Mouse (Mus musculus) embryonic facial prominence, embryonic 15.5 days (tissue): ENCODE measurements around the gene Ccm2l. TPM values are rescaled to one million over a fixed set of nuclear protein-coding genes. Genes with fewer than 3 reads are reported as not detected.

ENCODE experiments used
- ATAC-seq: fragments of 200-750 bp; cut with Nextera tagmentation; 2 replicates; pipeline ENCODE4 v1.8.0; 2017; ENCODE audit warnings: low read depth, moderate TSS enrichment; ENCODE audit not compliant: insufficient number of reproducible peaks, low FRiP score, low TSS enrichment
- H3K27ac ChIP-seq: fragments of 300-500 bp; sonication (generic); replicated peaks from 2 replicates; pipeline ENCODE4 v1.5.1; 2015; ENCODE audit warnings: mild to moderate bottlenecking, inconsistent platforms
- H3K27me3 ChIP-seq: fragments of 300-500 bp; sonication (generic); 2 replicates; pipeline ENCODE4 v1.6.1; 2015; ENCODE audit warnings: inconsistent platforms
- H3K36me3 ChIP-seq: fragments of 300-500 bp; sonication (generic); 2 replicates; pipeline ENCODE4 v1.6.1; 2015; ENCODE audit warnings: mild to moderate bottlenecking, inconsistent platforms
- H3K4me1 ChIP-seq: fragments of 300-500 bp; sonication (generic); 2 replicates; pipeline ENCODE4 v1.6.1; 2015; ENCODE audit warnings: inconsistent platforms
- H3K4me2 ChIP-seq: fragments of 300-500 bp; sonication (generic); replicated peaks from 2 replicates; pipeline ENCODE4 v1.6.1; 2015; ENCODE audit warnings: mild to moderate bottlenecking, inconsistent platforms
- H3K4me3 ChIP-seq: fragments of 300-500 bp; sonication (generic); replicated peaks from 2 replicates; pipeline ENCODE4 v1.5.1; 2015; ENCODE audit warnings: mild to moderate bottlenecking, inconsistent platforms
- H3K9ac ChIP-seq: fragments of 300-500 bp; sonication (generic); 2 replicates; pipeline ENCODE4 v1.6.1; 2015; ENCODE audit warnings: inconsistent platforms
- H3K9me3 ChIP-seq: fragments of 300-500 bp; sonication (generic); replicated peaks from 2 replicates; pipeline ENCODE4 v1.6.1; 2016; ENCODE audit warnings: inconsistent platforms
- WGBS: fragments of 180-500 bp; shearing (Covaris S2); methylation state at CpG from one replicate; pipeline ENCODE4 v1.1.7; 2015; 5-methylcytosine and 5-hydroxymethylcytosine counted together
- polyA plus RNA-seq: library from polyadenylated mRNA; unstranded; fragments of >200 nt; fragmentation: Nextera tagmentation; extraction: Ambion mirVana; gene quantifications from 2 replicates; pipeline ENCODE4 v1.2.1, GENCODE M21; 2015

The Ccm2l gene
- polyA plus RNA-seq, 1 experiment from 2014 or later: 3.0 TPM

GRCm38 (mm10) chr2:153033545-153034230, 32.1 kb upstream of the Ccm2l start:
- H3K4me2 ChIP-seq: no peak overlapping the region
- no peak overlapping the region for H3K4me3 ChIP-seq
- WGBS: 69% methylated on average over 5 of the region's 5 CpGs
- H3K27me3 ChIP-seq: peaks cover 62% of the 10 kb centered on the region
- H3K9ac ChIP-seq: no peak overlapping the region
- H3K9me3 ChIP-seq: no peaks in the 10 kb centered on the region
- no peak overlapping the region for H3K27ac ChIP-seq
- no peaks in the 10 kb centered on the region for H3K36me3 ChIP-seq
- peaks cover 11% of the 10 kb centered on the region for H3K4me1 ChIP-seq
- ATAC-seq: no peak

- H3K4me3 ChIP-seq: no peak overlapping the region
- H3K27ac ChIP-seq: no peak overlapping the region
- H3K36me3 ChIP-seq: no peaks in the 10 kb centered on the region
- H3K4me2 ChIP-seq: no peak overlapping the region
- ATAC-seq: no peak
- H3K9me3 ChIP-seq: no peaks in the 10 kb centered on the region
- peaks cover 38% of the 10 kb centered on the region for H3K27me3 ChIP-seq
- peaks cover 8% of the 10 kb centered on the region for H3K4me1 ChIP-seq
- WGBS: 36% methylated on average over 2 of the region's 2 CpGs
- no peak overlapping the region for H3K9ac ChIP-seq
Observed at GRCm38 (mm10) chr2:153036690-153037089, 29.1 kb upstream of the Ccm2l start.

GRCm38 (mm10) chr2:153043886-153044285, 21.9 kb upstream of the Ccm2l start:
- no peak overlapping the region for H3K4me3 ChIP-seq
- no peaks in the 10 kb centered on the region for H3K36me3 ChIP-seq
- ATAC-seq: no peak
- peaks cover 8% of the 10 kb centered on the region for H3K4me1 ChIP-seq
- no peaks in the 10 kb centered on the region; the same call in 1 of the 2 replicates for H3K27me3 ChIP-seq
- no peak overlapping the region for H3K9ac ChIP-seq
- H3K9me3 ChIP-seq: no peaks in the 10 kb centered on the region
- no peak overlapping the region for H3K4me2 ChIP-seq
- H3K27ac ChIP-seq: no peak overlapping the region
- 35% methylated on average over 3 of the region's 3 CpGs for WGBS

GRCm38 (mm10) chr2:153045884-153046299, 19.9 kb upstream of the Ccm2l start:
- 11% methylated on average over 8 of the region's 8 CpGs for WGBS
- H3K27ac ChIP-seq: no peak overlapping the region
- H3K4me3 ChIP-seq: no peak overlapping the region
- H3K36me3 ChIP-seq: no peaks in the 10 kb centered on the region
- H3K4me2 ChIP-seq: no peak overlapping the region
- no peak overlapping the region for H3K9ac ChIP-seq
- H3K9me3 ChIP-seq: no peaks in the 10 kb centered on the region
- ATAC-seq: no peak
- peaks cover 8% of the 10 kb centered on the region; the same call in 1 of the 2 replicates for H3K27me3 ChIP-seq
- H3K4me1 ChIP-seq: peaks cover 15% of the 10 kb centered on the region

GRCm38 (mm10) chr2:153047828-153048465, 17.8 kb upstream of the Ccm2l start:
- H3K27ac ChIP-seq: no peak overlapping the region
- peaks cover 21% of the 10 kb centered on the region for H3K4me1 ChIP-seq
- H3K9me3 ChIP-seq: no peaks in the 10 kb centered on the region
- WGBS: 41% methylated on average over 17 of the region's 17 CpGs
- H3K36me3 ChIP-seq: no peaks in the 10 kb centered on the region
- H3K4me2 ChIP-seq: no peak overlapping the region
- H3K27me3 ChIP-seq: peaks cover 29% of the 10 kb centered on the region
- no peak for ATAC-seq
- H3K4me3 ChIP-seq: no peak overlapping the region
- no peak overlapping the region for H3K9ac ChIP-seq

- Histone ChIP-seq H3K27me3 (peaks cover 43% of the 10 kb centered on the region), H3K4me1 (peaks cover 21% of the 10 kb centered on the region), H3K9me3 (no peaks in the 10 kb centered on the region), H3K4me2 (no peak overlapping the region), H3K36me3 (no peaks in the 10 kb centered on the region), H3K27ac (no peak overlapping the region), H3K4me3 (no peak overlapping the region), H3K9ac (no peak overlapping the region)
- ATAC-seq: no peak; the same call in 1 of the 2 replicates
- WGBS: 36% methylated on average over 9 of the region's 9 CpGs
Observed at GRCm38 (mm10) chr2:153049288-153049996, 16.3 kb upstream of the Ccm2l start.

GRCm38 (mm10) chr2:153049997-153050358, 15.8 kb upstream of the Ccm2l start:
- ATAC-seq: no peak

GRCm38 (mm10) chr2:153051095-153051494, 14.7 kb upstream of the Ccm2l start:
- H3K36me3 ChIP-seq: no peaks in the 10 kb centered on the region
- H3K4me2 ChIP-seq: no peak overlapping the region
- no peak overlapping the region for H3K27ac ChIP-seq
- no peaks in the 10 kb centered on the region for H3K9me3 ChIP-seq
- no peak for ATAC-seq
- peaks cover 15% of the 10 kb centered on the region; the same call in 1 of the 2 replicates for H3K4me1 ChIP-seq
- H3K4me3 ChIP-seq: no peak overlapping the region
- peaks cover 47% of the 10 kb centered on the region for H3K27me3 ChIP-seq
- no peak overlapping the region for H3K9ac ChIP-seq
- 79% methylated on average over 6 of the region's 6 CpGs for WGBS

More at GRCm38 (mm10) chr2:153049997-153050358, 15.8 kb upstream of the Ccm2l start:
- H3K27me3 ChIP-seq: peaks cover 47% of the 10 kb centered on the region
- WGBS: 81% methylated on average over 4 of the region's 4 CpGs
- H3K27ac ChIP-seq: no peak overlapping the region
- H3K4me1 ChIP-seq: peaks cover 21% of the 10 kb centered on the region
- H3K9ac ChIP-seq: no peak overlapping the region
- H3K36me3 ChIP-seq: no peaks in the 10 kb centered on the region
- H3K9me3 ChIP-seq: no peaks in the 10 kb centered on the region
- H3K4me2 ChIP-seq: no peak overlapping the region
- no peak overlapping the region for H3K4me3 ChIP-seq

GRCm38 (mm10) chr2:153051537-153051936, 14.2 kb upstream of the Ccm2l start:
- H3K27ac ChIP-seq: no peak overlapping the region
- 78% methylated on average over 9 of the region's 9 CpGs for WGBS
- H3K9ac ChIP-seq: no peak overlapping the region
- H3K4me1 ChIP-seq: peaks cover 12% of the 10 kb centered on the region; the same call in 1 of the 2 replicates
- H3K36me3 ChIP-seq: no peaks in the 10 kb centered on the region
- no peak overlapping the region for H3K4me2 ChIP-seq
- peaks cover 47% of the 10 kb centered on the region for H3K27me3 ChIP-seq
- H3K9me3 ChIP-seq: no peaks in the 10 kb centered on the region
- H3K4me3 ChIP-seq: no peak overlapping the region
- ATAC-seq: no peak

- Histone ChIP-seq H3K27ac (no peak overlapping the region), H3K4me3 (no peak overlapping the region), H3K4me1 (peaks cover 12% of the 10 kb centered on the region; the same call in 1 of the 2 replicates), H3K36me3 (no peaks in the 10 kb centered on the region), H3K4me2 (no peak overlapping the region), H3K9ac (no peak overlapping the region), H3K9me3 (no peaks in the 10 kb centered on the region), H3K27me3 (peaks cover 47% of the 10 kb centered on the region)
- 9% methylated on average over 30 of the region's 30 CpGs for WGBS
- no peak for ATAC-seq
Observed at GRCm38 (mm10) chr2:153052700-153053351, 12.9 kb upstream of the Ccm2l start.

GRCm38 (mm10) chr2:153053896-153054295, 11.9 kb upstream of the Ccm2l start:
- peaks cover 47% of the 10 kb centered on the region for H3K27me3 ChIP-seq
- no peak overlapping the region for H3K27ac ChIP-seq
- WGBS: 91% methylated on average over 8 of the region's 8 CpGs
- H3K4me2 ChIP-seq: no peak overlapping the region
- no peak overlapping the region for H3K4me3 ChIP-seq
- no peaks in the 10 kb centered on the region for H3K36me3 ChIP-seq
- ATAC-seq: no peak
- H3K9me3 ChIP-seq: no peaks in the 10 kb centered on the region
- H3K9ac ChIP-seq: no peak overlapping the region
- H3K4me1 ChIP-seq: peaks cover 12% of the 10 kb centered on the region; the same call in 1 of the 2 replicates
